Mouse (Mus musculus): ENCODE data around the gene Mllt10.
A peak's percentile ranks its signal among the peaks of the same experiment; 100 is the strongest.

Mllt10 gene

DNA sequence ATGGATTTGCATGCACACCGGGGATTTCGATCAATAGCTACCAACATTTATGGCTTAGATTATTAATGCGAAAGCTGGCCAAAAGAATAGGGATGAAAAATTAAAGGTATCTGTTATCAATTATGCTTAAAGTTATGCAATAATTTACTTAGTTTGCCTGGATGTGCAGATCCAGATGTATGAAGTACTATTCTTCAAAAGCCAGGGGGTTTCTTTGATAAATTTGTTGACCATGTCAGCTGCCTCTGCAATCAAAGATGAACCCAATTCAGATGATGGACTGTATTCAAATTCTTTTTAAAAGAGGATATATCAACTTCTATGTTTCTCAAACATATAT is 3.2 kb upstream of the Mllt10 start:
- no peak for DNase-seq (ENCODE audit: low spot score in 2 of 2)

DNA sequence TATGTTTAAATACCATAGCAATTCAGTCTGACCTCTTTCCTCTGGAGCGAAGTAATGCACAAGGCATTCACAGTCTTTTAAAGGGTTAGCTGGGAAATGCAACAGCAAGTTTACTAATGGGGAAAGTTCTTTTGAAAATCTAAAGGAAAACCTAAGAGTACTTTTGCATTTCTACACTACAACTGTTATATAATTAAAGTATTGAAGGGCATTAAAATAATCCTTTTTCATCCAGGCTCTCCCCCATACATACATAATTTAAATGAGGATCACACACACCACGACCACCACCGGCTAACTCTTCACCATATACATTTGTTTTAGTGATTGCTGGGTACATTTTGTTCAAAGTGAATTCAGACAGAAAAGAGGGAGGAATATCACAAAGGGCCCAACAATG is 2.5 kb upstream of the Mllt10 start:
- DNase-seq (ENCODE audit: low spot score in 2 of 2): no peak

GRCm38 (mm10) chr2:18053243-18053950 is 1.6 kb upstream of the Mllt10 start:
- no peak for DNase-seq (ENCODE audit: low spot score in 2 of 2)

DNA sequence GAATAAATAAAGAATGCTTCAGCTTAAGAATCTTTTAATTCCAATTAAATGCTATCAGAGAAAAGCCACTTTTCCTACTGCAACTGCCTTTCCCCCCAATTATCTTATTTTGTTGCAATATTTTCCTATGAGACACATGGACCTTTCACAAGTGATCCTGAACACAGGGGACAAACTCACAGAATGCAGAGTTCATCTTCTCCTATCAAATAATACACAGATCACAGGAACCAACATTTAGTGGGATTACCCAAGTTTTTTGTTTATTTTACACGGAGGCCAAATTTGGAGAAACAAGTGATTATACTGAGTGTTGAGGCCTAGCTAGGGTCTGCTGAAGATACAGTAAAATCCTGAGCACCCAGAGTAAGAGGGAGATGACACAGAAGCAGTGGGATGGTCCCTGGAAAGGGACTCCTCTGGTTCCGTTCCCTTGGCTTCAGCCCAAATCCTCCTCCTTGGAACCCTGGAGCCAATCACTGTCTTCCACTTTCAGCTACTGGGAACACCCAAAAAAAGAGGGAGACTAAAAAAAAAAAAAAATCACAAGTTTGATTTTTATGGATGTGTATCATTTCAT is 996 bp upstream of the Mllt10 start:
- DNase-seq (ENCODE audit: low spot score in 2 of 2): no peak

DNA sequence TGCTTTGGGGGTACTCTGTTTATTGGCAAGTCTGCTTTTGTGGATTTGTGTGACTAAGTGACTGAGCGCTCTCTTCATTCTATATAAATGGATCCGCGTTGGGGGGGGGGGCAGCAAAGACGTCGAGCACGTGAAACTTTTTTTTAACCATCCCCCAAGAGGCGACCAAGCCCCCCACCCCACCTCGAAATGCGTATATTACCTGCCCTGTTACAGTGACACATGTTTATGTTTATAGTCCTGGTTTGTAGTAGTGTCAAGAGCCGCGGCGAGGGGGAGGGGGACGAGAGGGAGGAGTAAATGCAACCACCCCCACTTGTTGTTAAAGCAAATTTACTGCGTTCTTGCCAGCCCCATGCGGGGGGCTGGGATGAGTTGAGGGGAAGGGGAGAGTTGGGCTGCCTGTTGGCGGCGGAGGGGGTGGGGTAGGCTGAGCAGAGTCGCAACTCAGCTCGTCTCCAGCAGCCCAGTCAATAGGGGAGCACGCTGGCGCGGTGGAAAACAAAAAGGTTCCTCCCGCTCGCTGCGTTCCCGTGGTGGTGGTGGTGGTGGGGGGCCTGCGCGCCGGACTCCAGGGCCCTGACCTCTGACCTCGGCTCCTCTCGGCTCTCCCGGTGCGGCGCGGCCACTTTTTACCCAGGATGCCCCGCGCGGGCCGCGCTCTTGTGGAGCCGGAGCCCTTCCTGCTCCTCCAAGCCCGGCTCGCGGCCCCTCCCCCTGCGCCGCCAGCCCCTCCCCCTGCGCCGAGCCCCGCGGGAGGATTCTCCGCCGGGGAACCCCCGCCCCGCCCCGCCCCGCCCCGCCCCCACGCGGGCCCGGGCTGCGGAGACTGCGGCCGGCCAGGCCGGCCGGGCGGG is 1.1 kb downstream of the Mllt10 start:
- DNase-seq (ENCODE audit: low spot score in 2 of 2): peak; percentile 84 to 87

- peak; percentile 83 to 84 for DNase-seq (ENCODE audit: low spot score in 2 of 2)
Measured at GRCm38 (mm10) chr2:18056786-18057255, 1.8 kb downstream of the Mllt10 start.

GRCm38 (mm10) chr2:18057336-18058145 is 2.5 kb downstream of the Mllt10 start:
- peak; percentile 50 to 62 for DNase-seq (ENCODE audit: low spot score in 2 of 2)

GRCm38 (mm10) chr2:18058146-18058708 is 3.2 kb downstream of the Mllt10 start:
- no peak for DNase-seq (ENCODE audit: low spot score in 2 of 2)

- no peak for DNase-seq (ENCODE audit: low spot score in 2 of 2)
Measured at GRCm38 (mm10) chr2:18059063-18059462, 4.0 kb downstream of the Mllt10 start.

DNA sequence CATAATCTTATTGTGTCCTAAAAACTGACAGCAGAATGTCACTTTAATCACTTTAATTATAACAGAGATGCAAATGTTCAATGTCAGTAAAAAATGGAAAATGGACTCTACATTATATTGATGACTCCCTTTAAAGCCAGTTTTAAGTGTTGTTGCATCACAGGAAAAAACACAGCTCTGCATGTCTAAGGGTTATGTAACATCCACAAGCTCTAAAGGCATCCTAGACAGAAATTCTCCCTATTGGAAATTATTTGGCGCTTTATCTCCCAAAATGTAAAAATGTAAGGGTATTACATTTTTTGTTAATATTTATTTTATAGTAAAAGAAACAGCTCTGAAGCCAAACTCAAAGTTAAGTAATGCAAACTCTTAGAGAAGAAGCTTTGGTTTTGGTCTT is 4.9 kb downstream of the Mllt10 start:
- no peak for DNase-seq (ENCODE audit: low spot score in 2 of 2)

- no peak for DNase-seq (ENCODE audit: low spot score in 2 of 2)
Measured at GRCm38 (mm10) chr2:18060396-18060795, 5.4 kb downstream of the Mllt10 start.

GRCm38 (mm10) chr2:18063763-18064251 is 8.8 kb downstream of the Mllt10 start:
- DNase-seq (ENCODE audit: low spot score in 2 of 2): peak; percentile 54 to 71

- DNase-seq (ENCODE audit: low spot score in 2 of 2): peak; percentile 89 to 92
Measured at GRCm38 (mm10) chr2:18064356-18064858, 9.4 kb downstream of the Mllt10 start.

- peak; percentile 58 to 62 for DNase-seq (ENCODE audit: low spot score in 2 of 2)
Measured at GRCm38 (mm10) chr2:18064941-18065707, 10.1 kb downstream of the Mllt10 start.

DNA sequence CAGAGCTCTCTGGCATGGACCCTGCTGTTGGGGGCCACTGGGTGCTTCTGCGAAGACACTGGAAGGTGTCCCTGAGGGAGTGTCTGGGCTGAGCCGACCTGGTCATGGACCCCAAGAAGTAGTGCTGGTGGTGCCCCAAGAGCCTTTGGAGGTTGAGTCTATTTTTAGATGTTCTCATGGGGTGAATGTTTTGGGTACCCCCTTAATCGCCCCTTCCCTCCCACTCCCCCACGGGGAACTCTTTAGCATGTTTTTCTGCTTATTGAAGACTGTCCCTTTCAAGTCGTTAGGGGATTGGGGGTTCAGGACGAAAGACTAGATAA is 10.6 kb downstream of the Mllt10 start:
- no peak for DNase-seq (ENCODE audit: low spot score in 2 of 2)

- no peak for DNase-seq (ENCODE audit: low spot score in 2 of 2)
Measured at GRCm38 (mm10) chr2:18066436-18066835, 11.4 kb downstream of the Mllt10 start.

DNA sequence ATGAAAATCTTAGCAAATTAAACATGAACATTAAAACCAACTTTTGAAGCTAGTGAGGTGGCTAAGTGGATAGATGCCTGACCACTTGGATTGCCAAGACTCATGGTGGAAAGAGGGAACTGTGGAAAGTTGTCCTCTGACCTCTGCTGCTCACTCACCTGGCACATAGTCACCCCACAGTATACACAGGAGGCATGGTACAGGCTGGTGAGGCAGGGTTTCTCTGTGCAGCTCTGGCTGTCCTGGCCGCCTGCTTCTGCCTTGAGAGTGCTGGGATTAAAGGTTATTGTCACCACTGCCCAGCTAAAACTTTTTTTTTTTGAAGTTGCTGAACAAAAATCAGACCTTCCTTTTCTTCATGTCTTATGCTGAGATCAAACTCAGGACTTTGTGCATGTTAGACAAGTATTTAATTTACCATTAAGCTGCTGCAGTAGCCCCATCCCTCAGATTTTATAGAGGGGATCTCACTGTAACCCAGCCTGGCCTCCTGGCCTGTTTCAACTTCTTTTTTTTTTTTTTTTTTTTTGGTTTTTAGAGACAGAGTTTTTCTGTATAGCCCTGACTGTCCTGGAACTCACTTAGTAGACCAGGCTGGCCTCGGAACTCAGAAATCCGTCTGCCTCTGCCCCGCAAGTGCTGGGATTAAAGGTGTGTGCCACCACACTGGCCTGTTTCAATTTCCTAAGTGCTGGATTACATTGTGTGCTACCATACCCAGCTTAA is 13.2 kb downstream of the Mllt10 start:
- DNase-seq (ENCODE audit: low spot score in 2 of 2): no peak

DNA sequence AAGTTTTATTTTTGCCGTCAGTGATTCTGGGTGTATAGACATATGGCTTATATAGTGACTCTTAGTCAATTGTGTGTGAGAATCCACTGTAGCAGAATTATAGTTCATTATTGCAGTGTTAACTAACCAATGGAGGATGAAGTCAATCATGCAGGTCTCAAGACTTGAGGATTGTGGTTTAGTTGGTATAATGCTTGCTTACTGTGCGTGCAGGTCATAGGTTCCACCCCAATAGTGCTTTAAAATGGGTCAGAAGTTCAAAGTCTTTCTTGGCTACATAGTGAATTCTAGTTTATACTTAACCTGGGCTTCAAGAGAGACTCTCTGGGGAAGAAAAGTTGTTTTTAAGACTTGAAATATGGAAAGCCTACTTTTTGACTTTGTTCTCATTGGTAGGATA is 16.9 kb downstream of the Mllt10 start:
- no peak for DNase-seq (ENCODE audit: low spot score in 2 of 2)

DNA sequence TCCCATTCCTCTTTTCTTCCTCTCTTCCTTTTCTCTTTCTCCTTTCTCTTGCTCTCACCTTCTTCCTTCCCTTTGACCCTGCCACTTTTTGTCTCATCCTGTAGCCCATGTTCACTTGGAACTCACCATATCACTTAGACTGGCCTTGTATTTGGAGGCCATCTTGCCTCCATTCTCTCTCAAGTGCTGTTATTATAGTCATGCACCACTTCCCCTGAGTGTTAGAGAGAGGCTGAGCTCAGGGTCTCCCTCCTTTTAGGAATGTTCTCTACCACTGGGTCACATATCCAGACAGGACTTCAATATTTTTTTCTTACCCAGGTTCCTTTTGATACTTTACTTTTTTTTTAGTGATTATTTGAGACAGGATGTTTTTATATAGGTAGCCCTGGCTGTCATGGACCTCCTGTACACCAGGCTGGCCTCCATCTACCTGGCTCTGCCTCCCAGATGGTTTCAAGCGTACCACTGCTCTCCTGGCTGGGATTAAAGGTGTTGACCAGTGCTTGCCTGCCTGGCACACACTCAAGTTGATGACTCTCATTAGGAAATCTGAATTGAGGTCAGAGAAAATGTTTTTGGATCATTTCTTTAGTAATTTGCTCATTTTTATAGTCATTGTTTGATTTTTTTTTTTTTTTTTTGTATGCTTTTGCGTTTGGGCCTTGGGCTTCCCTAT is 25.3 kb downstream of the Mllt10 start:
- DNase-seq (ENCODE audit: low spot score in 2 of 2): no peak

All from frontal cortex, postnatal 36 days (tissue).